Mouse (Mus musculus): Measurements from ENCODE around the gene Dis3l. TPM values are rescaled to one million over a fixed set of nuclear protein-coding genes. Genes with fewer than 3 reads are reported as not detected.

The Dis3l gene
- polyA plus RNA-seq, 1 experiment from 2014 or later, result 5.1 TPM

- DNase-seq (peak; percentile 97), ATAC-seq (peak; percentile 95)
- peak within 1 kb of the TSS; percentile 91 for H3K9ac ChIP-seq (replicated peaks)
- peak within 1 kb of the TSS; percentile 81 for H3K27ac ChIP-seq (ENCODE audit: low read depth)
- no peaks in the 10 kb centered on the region for H3K27me3 ChIP-seq (ENCODE audit: insufficient read depth, low read length)
- peak within 1 kb of the TSS; percentile 78 for H3K4me3 ChIP-seq (ENCODE audit: low read depth, low read length)
- H3K9me3 ChIP-seq (ENCODE audit: low read length), result no peaks in the 10 kb centered on the region
- TF ChIP-seq CTCF (IDR thresholded peaks at IDR 0.05; ENCODE audit: low read depth), result no peak
- TF ChIP-seq EP300 (IDR thresholded peaks at IDR 0.05; ENCODE audit: low read depth), result peak; percentile 88
- H3K36me3 ChIP-seq (replicated peaks; ENCODE audit: insufficient read depth, low read length), result no peaks in the 10 kb centered on the region
- H3K4me2 ChIP-seq (ENCODE audit: low read depth, low read length), result peak within 1 kb of the TSS; percentile 77
- 2% methylated on average over 46 of the region's 46 CpGs for WGBS (ENCODE audit: insufficient replicate concordance)
- peaks cover 5% of the 10 kb centered on the region for H3K4me1 ChIP-seq (ENCODE audit: insufficient read depth)
These were observed 59.8 kb downstream of the Dis3l start, which contains the start of gene Tipin for GRCm38 (mm10) chr9:64281105-64281780. TSS of gene Tipin (plus strand) at chr9:64281581.

DNA sequence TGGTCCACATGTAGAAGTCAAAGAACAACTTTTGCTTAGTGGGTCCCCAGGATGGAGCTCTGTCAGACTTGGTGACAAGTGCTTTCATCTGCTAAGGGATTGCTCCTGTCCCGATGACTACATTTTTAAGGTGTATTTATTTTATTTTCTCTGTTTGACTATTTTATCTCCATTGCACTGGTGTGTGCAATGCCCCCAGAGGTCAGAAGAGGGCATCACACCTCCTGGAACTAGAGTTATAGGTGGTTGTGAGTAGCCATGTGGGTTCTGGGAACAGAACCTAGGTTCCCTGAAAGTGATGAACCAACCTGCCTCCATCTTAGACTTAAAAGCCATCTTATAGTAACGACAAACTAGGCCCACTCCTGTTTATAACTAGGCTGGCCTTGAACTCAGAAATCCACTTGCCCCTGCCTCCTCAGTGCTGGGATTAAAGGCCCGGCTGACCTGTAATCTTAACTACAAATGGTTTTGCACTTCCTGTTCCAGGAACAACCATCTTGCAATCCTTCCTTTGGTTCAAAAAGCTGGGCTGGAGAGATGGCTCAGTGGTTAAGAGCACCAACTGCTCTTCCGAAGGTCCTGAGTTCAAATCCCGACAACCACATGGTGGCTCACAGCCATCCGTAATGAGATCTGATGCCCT is 62.3 kb downstream of the Dis3l start:
- ATAC-seq, result no peak
- Histone ChIP-seq H3K27me3 (ENCODE audit: insufficient read depth, low read length) (no peaks in the 10 kb centered on the region), H3K9ac (replicated peaks) (no peak overlapping the region), H3K4me2 (ENCODE audit: low read depth, low read length) (no peak overlapping the region), H3K36me3 (replicated peaks; ENCODE audit: insufficient read depth, low read length) (no peaks in the 10 kb centered on the region), H3K27ac (ENCODE audit: low read depth) (no peak overlapping the region), H3K9me3 (ENCODE audit: low read length) (no peaks in the 10 kb centered on the region), H3K4me1 (ENCODE audit: insufficient read depth) (peaks cover 5% of the 10 kb centered on the region), H3K4me3 (ENCODE audit: low read depth, low read length) (no peak overlapping the region)
- TF ChIP-seq EP300 (IDR thresholded peaks at IDR 0.05; ENCODE audit: low read depth), result no peak
- TF ChIP-seq CTCF (IDR thresholded peaks at IDR 0.05; ENCODE audit: low read depth), result peak; percentile 31
- DNase-seq, result no peak
- WGBS (ENCODE audit: insufficient replicate concordance), result 88% methylated on average over 6 of the region's 6 CpGs

GRCm38 (mm10) chr9:64277706-64278105 is 63.4 kb downstream of the Dis3l start:
- H3K27me3 ChIP-seq (ENCODE audit: insufficient read depth, low read length), result no peaks in the 10 kb centered on the region
- no peaks in the 10 kb centered on the region for H3K9me3 ChIP-seq (ENCODE audit: low read length)
- no peaks in the 10 kb centered on the region for H3K36me3 ChIP-seq (replicated peaks; ENCODE audit: insufficient read depth, low read length)
- H3K9ac ChIP-seq (replicated peaks), result no peak overlapping the region
- H3K4me3 ChIP-seq (ENCODE audit: low read depth, low read length), result no peak overlapping the region
- H3K4me2 ChIP-seq (ENCODE audit: low read depth, low read length), result no peak overlapping the region
- peaks cover 5% of the 10 kb centered on the region; the same call in 1 of the 2 replicates for H3K4me1 ChIP-seq (ENCODE audit: insufficient read depth)
- H3K27ac ChIP-seq (ENCODE audit: low read depth), result no peak overlapping the region
- DNase-seq (peak; percentile 82), ATAC-seq (no peak)
- WGBS (ENCODE audit: insufficient replicate concordance), result 60% methylated on average over 8 of the region's 8 CpGs
- TF ChIP-seq CTCF (IDR thresholded peaks at IDR 0.05; ENCODE audit: low read depth), result peak; percentile 85
- TF ChIP-seq EP300 (IDR thresholded peaks at IDR 0.05; ENCODE audit: low read depth), result no peak

- no peak for DNase-seq
- Histone ChIP-seq H3K4me3 (ENCODE audit: low read depth, low read length) (no peak overlapping the region), H3K4me1 (ENCODE audit: insufficient read depth) (no peaks in the 10 kb centered on the region), H3K27ac (ENCODE audit: low read depth) (no peak overlapping the region), H3K9ac (replicated peaks) (no peak overlapping the region), H3K4me2 (ENCODE audit: low read depth, low read length) (no peak overlapping the region), H3K27me3 (ENCODE audit: insufficient read depth, low read length) (no peaks in the 10 kb centered on the region), H3K9me3 (ENCODE audit: low read length) (no peaks in the 10 kb centered on the region), H3K36me3 (replicated peaks; ENCODE audit: insufficient read depth, low read length) (no peaks in the 10 kb centered on the region)
- ATAC-seq, result no peak
- no peak for TF ChIP-seq EP300 (IDR thresholded peaks at IDR 0.05; ENCODE audit: low read depth)
- peak; percentile 46 for TF ChIP-seq CTCF (IDR thresholded peaks at IDR 0.05; ENCODE audit: low read depth)
- 64% methylated on average over 1 of the region's 1 CpGs for WGBS (ENCODE audit: insufficient replicate concordance)
These were observed 66.2 kb downstream of the Dis3l start for GRCm38 (mm10) chr9:64274919-64275318.

DNA sequence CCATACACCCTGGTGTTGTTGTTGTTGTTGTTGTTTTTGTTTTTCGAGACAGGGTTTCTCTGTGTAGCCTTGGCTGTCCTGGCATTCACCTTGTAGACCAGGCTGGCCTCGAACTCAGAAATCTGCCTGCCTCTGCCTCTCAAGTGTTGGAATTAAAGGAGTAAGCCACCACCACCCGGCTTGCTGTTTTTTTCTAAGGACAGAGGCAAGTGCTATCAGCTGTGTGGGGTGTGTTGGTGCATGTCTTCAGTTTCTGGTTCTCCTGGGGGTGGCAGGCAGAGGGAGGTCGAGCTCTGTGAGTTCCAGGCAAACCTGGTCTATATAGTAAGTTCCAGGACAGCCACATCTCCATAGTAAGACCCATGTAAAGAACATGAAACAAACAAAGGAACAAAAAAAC is 66.8 kb downstream of the Dis3l start:
- no peak for DNase-seq
- H3K36me3 ChIP-seq (replicated peaks; ENCODE audit: insufficient read depth, low read length), result no peaks in the 10 kb centered on the region
- 70% methylated on average over 4 of the region's 4 CpGs for WGBS (ENCODE audit: insufficient replicate concordance)
- H3K4me2 ChIP-seq (ENCODE audit: low read depth, low read length), result no peak overlapping the region
- no peak overlapping the region for H3K9ac ChIP-seq (replicated peaks)
- no peak for TF ChIP-seq CTCF (IDR thresholded peaks at IDR 0.05; ENCODE audit: low read depth)
- TF ChIP-seq EP300 (IDR thresholded peaks at IDR 0.05; ENCODE audit: low read depth), result no peak
- H3K27me3 ChIP-seq (ENCODE audit: insufficient read depth, low read length), result no peaks in the 10 kb centered on the region
- no peaks in the 10 kb centered on the region for H3K4me1 ChIP-seq (ENCODE audit: insufficient read depth)
- H3K9me3 ChIP-seq (ENCODE audit: low read length), result no peaks in the 10 kb centered on the region
- H3K27ac ChIP-seq (ENCODE audit: low read depth), result no peak overlapping the region
- no peak for ATAC-seq
- no peak overlapping the region for H3K4me3 ChIP-seq (ENCODE audit: low read depth, low read length)

GRCm38 (mm10) chr9:64273757-64274156 is 67.3 kb downstream of the Dis3l start:
- DNase-seq, result no peak
- Histone ChIP-seq H3K36me3 (replicated peaks; ENCODE audit: insufficient read depth, low read length) (no peaks in the 10 kb centered on the region), H3K4me2 (ENCODE audit: low read depth, low read length) (no peak overlapping the region), H3K27me3 (ENCODE audit: insufficient read depth, low read length) (no peaks in the 10 kb centered on the region), H3K4me1 (ENCODE audit: insufficient read depth) (no peaks in the 10 kb centered on the region), H3K9ac (replicated peaks) (no peak overlapping the region), H3K9me3 (ENCODE audit: low read length) (no peaks in the 10 kb centered on the region), H3K4me3 (ENCODE audit: low read depth, low read length) (no peak overlapping the region), H3K27ac (ENCODE audit: low read depth) (no peak overlapping the region)
- TF ChIP-seq EP300 (IDR thresholded peaks at IDR 0.05; ENCODE audit: low read depth), result no peak
- TF ChIP-seq CTCF (IDR thresholded peaks at IDR 0.05; ENCODE audit: low read depth), result no peak
- ATAC-seq, result no peak
- 74% methylated on average over 4 of the region's 4 CpGs for WGBS (ENCODE audit: insufficient replicate concordance)
